8 mouse cellular contexts compared by ENCODE assay signal in the genomic region with DNA sequence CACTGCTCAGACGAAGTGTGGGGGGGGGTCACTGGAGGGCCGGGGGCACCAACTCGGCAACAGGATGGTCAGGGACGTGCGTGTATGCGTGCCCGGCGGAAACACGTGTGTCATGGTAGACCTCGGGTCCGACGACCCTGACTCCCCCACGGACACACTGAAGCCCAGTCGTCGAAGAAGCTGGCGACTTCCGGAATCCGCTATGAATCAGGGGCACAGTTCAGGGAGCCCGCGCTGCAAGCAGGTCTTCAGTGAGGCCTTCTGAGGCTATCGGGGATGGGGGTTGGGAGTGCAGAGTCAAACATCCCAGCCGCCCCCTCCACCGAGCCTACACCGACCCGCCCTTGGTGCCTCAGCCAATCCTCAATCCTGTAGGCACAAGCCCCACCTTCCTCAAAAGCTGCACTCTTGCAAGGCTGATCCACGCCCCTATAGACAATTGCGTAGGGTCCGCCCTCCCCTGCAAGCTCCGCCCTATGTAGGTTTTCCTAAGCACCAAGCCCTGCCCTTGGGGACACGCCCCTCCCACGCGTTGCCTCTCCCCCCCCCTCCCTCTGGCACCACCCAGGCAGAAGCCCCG. TPM values are rescaled to one million over a fixed set of nuclear protein-coding genes. Genes with fewer than 3 reads are reported as not detected.
DNase-seq lines count a peak whose midpoint lies in the region; ATAC-seq lines count a peak whose summit lies in the region.

No protein-coding gene starts in this region.

- peaks cover 13% of the 10 kb centered on the region for H3K36me3 ChIP-seq in hindbrain, embryonic 13.5 days

- under 1% methylated on average over 33 of the region's 33 CpGs for WGBS in hindbrain, embryonic 13.5 days

- H3K27me3 ChIP-seq in hindbrain, embryonic 13.5 days: no peaks in the 10 kb centered on the region

- H3K4me3 ChIP-seq in hindbrain, embryonic 13.5 days: peak overlapping the region; percentile 95

- H3K9ac ChIP-seq in hindbrain, embryonic 13.5 days: peak overlapping the region; percentile 98

- peak overlapping the region; percentile 99 for H3K4me2 ChIP-seq in hindbrain, embryonic 13.5 days

- peaks cover 38% of the 10 kb centered on the region for H3K4me1 ChIP-seq in hindbrain, embryonic 13.5 days (replicated peaks)

- peak; percentile 97 for DNase-seq in NIH3T3 (ENCODE audit: low read depth)
- DNase-seq in cerebellum, postnatal 10 days: peak; percentile 90 to 95
- DNase-seq in frontal cortex, postnatal 10 days (ENCODE audit: low spot score in 2 of 2): peak; percentile 91 to 96
- DNase-seq in layer of hippocampus, postnatal 36 days: peak; percentile 91 to 93
- peak; percentile 99 for DNase-seq in lung, postnatal 36 days
- DNase-seq in retina, postnatal 1 day: peak; percentile 98
- DNase-seq in urinary bladder, adult 18-20 months (ENCODE audit: low spot score in 2 of 2): peak; percentile 90 to 94

- H3K9me3 ChIP-seq in hindbrain, embryonic 13.5 days: no peaks in the 10 kb centered on the region

- ATAC-seq in hindbrain, embryonic 13.5 days (ENCODE audit: low FRiP score): peak; percentile 91

- H3K27ac ChIP-seq in hindbrain, embryonic 13.5 days: peak overlapping the region; percentile 100

RNA-seq across cellular contexts. Expression of gene Prr12, which starts 1.3 kb away (rescaled TPM):
- 13.8 and 14.5 TPM in 2 replicates for polyA plus RNA-seq in hindbrain, embryonic 13.5 days (2015; fragmentation: Nextera tagmentation; extraction: Ambion mirVana)
- 10 to 100 TPM; 74.3 to 75.3 TPM for total RNA-seq in layer of hippocampus, postnatal 36 days (2021)

RNA-seq across cellular contexts. Expression of gene Nosip, which starts 8.2 kb away (rescaled TPM):
- 58.0 and 58.5 TPM in 2 replicates for polyA plus RNA-seq in hindbrain, embryonic 13.5 days (2015; fragmentation: Nextera tagmentation; extraction: Ambion mirVana)
- 10 to 100 TPM; 51.0 to 51.3 TPM for total RNA-seq in layer of hippocampus, postnatal 36 days (2021)

RNA-seq across cellular contexts. Expression of gene Prrg2, which starts 8.5 kb away (rescaled TPM):
- polyA plus RNA-seq in hindbrain, embryonic 13.5 days (2015; fragmentation: Nextera tagmentation; extraction: Ambion mirVana): 14.8 and 17.1 TPM in 2 replicates
- total RNA-seq in layer of hippocampus, postnatal 36 days (2021): 1 to 10 TPM; 5.5 to 6.1 TPM

RNA-seq across cellular contexts. Expression of gene Rras, which starts 36.3 kb away (rescaled TPM):
- polyA plus RNA-seq in hindbrain, embryonic 13.5 days (2015; fragmentation: Nextera tagmentation; extraction: Ambion mirVana): 11.5 and 15.4 TPM in 2 replicates
- 1 to 10 TPM; 9.7 TPM for total RNA-seq in layer of hippocampus, postnatal 36 days (2021)

RNA-seq across cellular contexts. Expression of gene Scaf1, which starts 37.9 kb away (rescaled TPM):
- polyA plus RNA-seq in hindbrain, embryonic 13.5 days (2015; fragmentation: Nextera tagmentation; extraction: Ambion mirVana): 42.4 and 45.2 TPM in 2 replicates
- total RNA-seq in layer of hippocampus, postnatal 36 days (2021): 100 to 1,000 TPM; 149 to 155 TPM

Comparison
In these comparisons a context has a peak if more than half of its experiments do, and no peak if none do; other contexts are left out.
1. Peak in every context shown above with its lines: DNase-seq, ATAC-seq, H3K4me3 ChIP-seq and H3K27ac ChIP-seq.